Mouse (Mus musculus) left cerebral cortex, adult 8-10 months (tissue): ENCODE data around the gene Slc11a2. TPM values are rescaled to one million over a fixed set of nuclear protein-coding genes. Genes with fewer than 3 reads are reported as not detected.
"Not testable (repeated sequence)": the region's sequence is repeated elsewhere in the genome, so short reads cannot be mapped to it uniquely, and the experiment has no call there.

Experiments
- DNase-seq, 2 experiments: peaks; one replicate each; pipeline ENCODE4 v3.0.0; 2022; ENCODE audit warnings: low spot score in 2 of 2
- total RNA-seq, 4 experiments: library from RNA; stranded (reverse); gene quantifications; 2 replicates each; pipeline ENCODE4 v1.2.4; 2022

Slc11a2 gene
- total RNA-seq, 4 experiments from 2014 or later: 47.1 to 69.7 (median 54.5) TPM

DNA sequence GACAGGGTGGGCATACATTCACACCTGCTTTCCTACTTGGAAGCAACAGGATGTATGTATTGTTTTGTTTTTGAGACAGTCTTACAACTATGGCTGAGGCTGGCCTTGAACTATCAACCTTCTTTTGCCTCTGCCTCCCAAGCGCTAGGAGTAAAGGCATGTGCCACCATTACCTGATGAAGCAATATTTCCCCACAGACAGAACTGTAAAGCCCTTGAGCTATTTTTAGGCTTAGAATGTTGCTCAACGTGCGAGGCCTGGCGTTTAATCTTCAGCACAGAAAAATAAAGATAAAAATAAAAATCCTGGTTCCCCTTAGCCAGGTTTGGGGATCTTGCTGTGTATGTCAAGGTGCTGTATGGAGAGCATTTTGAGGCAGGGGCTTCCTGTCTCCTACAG lies 11.2 kb upstream of the Slc11a2 start:
- DNase-seq: no peak

DNA sequence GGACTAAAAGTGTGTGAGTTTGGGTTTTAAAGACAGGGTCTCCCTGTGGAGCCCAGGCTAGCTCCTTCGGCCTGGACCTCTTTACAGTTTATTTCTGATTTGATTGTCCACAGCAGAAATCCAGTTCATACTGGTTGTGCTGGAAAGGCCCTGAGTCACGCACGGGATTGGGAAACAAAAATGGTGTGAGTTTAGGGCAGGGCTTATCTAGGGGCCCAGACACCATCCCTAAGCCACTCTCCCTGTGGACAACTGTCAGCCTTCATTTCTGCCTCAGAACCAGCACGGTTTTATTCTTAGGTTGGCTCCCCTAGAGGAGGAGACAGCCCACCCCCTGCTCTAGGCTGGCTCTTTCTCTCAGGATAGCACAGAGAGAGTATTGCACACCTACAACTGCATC lies 8.4 kb upstream of the Slc11a2 start:
- no peak for DNase-seq

DNA sequence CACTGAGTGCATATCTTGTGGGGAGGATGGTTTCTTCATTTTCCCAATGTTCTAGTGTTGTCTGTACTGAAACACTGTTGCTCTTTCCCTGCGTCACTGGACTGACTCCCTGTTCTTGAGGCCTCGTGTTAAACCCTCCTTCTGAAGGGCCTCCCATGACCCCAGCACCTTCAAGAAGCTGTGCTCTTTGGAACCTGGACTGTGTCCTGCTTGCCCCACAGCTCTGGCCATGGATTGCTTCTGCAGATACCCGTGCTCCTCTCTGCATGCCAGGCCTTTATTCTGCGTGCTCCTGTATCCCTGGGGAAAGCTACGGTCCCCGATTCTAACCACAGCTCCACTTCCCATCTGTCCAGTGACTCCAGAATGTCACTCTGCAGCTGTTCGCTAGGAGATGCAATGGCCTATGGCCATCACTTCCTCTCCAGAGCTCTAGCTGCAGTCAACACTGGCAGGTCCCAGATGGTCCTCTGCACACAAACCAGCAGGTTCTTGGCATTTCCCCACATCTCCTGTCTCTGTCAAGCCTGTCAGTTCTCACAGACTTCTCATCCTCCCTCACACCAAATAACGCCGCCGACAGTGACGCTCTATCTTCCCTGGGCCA lies 5.2 kb upstream of the Slc11a2 start:
- no peak for DNase-seq

DNA sequence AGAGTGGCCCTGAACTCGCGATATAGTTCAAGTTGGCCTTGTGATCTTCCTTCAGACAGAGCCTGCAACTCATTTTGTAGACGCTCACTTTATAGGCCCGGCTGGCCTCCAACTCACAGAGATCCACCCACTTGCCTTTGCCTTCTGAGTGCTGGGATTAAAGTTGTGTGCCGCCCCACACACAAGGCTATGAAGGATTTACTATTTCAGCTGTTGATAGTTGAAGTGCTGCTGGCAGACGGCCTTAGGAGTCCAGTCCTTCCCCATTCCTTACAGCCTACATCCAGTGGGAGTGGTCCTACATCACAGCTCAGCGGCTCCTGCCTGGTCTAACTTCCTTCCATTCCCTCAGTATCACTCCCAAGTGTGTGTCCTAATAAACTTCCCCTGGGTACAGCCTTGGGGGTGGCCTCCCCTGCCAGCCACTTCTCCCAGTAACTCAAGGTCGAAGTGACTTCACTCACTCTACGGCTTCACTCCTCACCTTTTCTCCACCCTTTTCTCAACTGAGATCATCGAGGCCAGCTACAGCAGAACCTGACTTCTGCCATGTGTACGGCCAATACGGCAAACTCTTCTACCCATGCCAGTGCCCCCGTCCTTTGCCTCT lies 3.5 kb upstream of the Slc11a2 start:
- no peak for DNase-seq

DNA sequence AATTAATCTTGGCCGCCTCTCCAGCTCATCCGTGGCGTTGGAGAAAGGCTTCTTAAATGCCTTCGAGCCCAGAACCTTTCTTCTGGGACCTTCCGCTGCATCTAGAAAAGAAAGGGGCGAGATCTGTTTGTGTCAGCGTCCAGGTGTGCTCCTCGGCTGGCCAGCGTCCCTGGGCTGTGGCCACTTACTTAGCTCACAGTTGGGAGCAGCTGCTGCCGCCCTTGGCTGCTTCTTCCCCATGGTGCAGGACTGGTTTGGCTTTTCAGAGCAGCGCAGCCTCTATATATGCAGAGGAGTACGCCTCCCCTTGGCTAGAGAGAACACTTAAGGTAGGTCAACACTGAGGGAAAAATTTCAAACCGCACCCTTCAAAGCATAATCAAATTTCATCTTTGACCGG lies 956 bp downstream of the Slc11a2 start:
- DNase-seq: no peak

DNA sequence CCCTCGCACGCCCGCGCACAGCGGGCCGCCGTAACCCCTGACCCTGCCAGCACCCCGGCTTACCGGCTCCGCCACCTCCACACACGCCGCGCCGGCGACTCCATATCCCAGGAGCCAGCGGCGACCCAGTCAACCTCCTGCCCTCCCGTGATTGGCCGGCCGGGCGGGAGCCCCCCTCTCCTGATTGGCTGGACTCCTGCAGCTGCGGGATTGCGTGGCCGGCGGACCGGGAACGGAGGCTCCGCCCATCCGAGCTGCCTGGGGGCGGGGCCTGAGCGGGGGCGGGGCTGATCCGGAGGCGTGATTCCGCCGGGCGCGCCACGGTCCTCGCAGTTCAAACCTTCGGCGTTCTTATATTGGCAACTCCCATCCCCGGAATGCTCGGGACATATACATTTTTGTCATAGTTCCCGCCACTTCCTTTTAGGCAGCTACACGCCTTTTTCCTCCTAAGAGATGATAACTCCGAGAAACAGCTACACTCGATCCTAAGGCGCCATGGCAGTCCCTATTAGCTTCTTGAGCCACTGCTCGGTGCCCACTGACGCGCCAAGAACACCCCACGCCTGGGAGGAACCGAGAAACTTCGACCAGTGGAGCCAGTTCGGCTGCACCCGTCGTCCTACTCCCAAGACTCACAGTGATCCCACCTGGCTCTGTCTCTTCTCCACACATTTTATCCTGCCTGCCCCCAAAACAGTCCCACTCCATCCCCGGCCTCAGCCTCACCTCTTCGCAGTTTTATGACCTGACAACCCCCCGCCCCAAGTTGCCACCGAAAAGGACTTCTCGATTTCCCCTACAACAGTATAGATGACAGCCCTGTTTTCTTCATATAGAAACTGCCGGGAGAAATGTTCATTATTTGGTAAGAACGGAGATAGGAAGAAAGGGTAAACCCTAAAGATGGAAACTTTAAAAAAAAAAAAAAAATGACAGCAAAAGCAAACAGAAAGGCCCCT lies 1.7 kb downstream of the Slc11a2 start:
- DNase-seq: peak; percentile 84 to 96

DNA sequence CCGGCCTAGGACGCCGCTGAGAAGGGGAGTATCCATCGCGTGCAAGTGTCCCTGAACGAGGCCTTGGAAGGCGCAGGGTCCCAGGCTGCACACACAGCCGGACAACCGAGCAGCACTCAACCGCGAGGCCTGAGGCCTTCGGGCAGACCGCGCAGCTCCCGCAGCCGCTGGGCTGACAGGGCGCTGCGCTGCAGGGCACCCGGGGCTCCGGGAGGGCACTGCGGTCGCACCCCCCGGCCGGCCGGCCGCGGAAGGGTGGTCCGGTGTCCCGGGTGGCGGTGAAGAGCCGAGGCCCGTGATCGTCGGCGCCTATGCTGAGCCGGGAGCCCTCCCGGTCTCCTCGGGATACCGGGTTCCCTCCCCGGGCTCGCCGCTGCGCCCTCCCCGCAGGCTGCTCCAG lies 2.4 kb downstream of the Slc11a2 start:
- no peak for DNase-seq

DNA sequence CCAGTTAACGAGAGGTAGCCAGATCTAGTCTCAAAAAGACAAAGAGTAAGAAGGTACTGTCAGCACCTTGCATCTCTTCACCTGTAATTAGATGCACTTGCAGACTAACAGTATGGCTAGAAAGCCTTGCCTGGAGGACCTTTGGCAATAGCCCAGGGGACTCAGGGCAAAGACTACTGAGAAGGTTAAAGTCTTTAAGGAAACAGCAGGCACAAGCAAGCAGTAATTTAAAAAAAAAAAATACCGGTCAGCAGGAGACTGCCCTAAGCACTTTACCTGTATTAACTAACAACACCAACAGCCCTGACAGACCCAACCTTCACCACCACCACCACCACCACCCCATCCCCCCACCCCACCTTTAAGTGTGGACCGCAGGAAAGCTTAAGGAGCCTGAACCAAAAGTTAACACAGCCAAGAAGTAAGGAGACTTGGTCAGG lies 3.1 kb downstream of the Slc11a2 start, which contains the start of gene Gm5475:
Gm5475 (plus strand) TSS at position 390 of the 440 bp plus-strand sequence.
- not testable (repeated sequence) for DNase-seq

DNA sequence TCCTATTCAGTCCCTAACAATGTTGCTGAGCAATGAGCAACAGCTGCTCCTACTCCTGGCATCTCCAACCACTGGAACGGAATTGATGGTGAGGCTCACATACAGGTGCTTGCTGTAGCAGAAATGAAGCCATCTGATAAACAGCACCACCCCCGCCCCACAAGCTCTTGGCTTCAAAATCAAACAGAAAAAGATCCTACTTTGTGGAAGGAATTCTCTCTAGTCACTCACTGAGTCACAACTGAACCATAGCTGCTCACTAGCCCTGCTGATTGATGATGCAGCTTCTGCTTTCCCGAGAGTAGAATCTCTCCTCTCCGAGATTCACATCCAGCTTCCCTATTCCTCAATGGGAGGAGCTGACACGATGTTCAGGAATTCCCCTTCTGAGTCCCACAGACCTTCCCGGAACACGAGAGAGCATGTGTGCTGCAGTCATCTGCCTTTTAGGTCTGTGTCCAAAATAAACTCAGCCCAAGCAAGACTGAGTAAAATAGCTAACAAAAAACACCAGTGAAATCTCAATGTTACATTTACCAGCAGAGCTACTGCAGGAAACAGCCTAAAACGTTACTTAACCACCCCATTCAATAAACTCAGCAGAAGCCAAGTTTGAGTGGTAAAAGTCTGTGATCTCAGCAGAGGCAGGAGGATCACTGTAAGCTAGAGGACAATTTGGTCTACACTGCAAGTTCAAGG lies 3.7 kb downstream of the Slc11a2 start:
- DNase-seq: no peak

DNA sequence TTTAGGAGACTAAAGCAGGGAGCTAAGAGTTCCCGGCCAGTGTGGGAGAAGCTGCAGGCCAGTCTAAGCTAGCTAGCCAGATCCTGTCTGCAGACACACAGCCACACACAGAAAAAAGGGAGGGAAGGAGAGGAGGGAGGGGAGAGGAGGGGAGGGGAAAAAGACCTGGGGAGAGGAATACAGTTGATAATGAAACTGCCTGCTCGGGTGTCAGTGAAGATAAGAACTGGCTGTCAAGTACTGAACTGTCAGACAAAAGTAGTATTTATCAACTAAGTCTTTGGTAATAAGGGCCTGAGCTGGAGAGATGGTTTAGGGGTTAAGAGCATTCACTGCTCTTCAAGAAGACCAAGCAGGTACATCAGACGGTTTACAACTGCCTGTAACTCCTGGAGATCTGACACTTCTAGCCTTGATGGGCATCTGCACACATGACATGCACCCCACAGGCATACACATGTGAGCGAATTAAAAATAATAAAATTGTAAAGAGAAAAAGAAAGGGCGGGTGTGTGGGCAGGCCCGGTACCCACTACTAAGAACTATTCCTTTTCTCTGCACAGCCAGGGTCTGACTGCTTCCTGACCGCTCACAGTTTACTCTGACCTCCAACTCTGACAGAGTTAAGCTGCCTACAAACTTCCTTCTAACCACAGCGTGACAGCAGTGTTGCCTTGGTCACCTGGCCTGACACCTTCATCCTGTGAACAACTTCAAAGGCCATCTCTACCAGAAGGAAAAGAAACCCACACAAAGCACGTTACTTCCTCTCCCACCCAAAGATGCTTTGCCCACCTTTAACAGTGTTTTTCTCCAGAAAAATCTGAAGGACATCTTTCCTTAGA lies 4.7 kb downstream of the Slc11a2 start:
- DNase-seq: no peak

DNA sequence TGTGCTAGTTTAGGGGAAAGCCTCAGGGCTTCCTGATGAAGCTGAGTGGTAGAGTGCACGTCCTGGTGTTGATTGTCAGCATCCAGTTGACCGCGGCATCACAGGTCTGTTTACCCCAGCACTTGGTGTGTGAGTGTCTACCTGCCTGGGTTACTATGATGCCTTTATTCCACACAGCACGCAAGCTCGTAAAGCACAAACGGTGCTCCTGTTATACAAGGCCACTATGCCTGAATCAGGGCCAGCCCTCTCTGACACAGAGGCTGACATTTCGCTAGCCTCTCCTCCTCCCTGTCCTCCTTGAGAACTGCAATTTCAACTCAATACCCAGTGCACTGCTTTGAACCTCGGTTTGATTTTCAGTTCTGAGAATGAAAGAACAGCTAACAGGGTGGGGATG lies 5.6 kb downstream of the Slc11a2 start:
- no peak for DNase-seq

DNA sequence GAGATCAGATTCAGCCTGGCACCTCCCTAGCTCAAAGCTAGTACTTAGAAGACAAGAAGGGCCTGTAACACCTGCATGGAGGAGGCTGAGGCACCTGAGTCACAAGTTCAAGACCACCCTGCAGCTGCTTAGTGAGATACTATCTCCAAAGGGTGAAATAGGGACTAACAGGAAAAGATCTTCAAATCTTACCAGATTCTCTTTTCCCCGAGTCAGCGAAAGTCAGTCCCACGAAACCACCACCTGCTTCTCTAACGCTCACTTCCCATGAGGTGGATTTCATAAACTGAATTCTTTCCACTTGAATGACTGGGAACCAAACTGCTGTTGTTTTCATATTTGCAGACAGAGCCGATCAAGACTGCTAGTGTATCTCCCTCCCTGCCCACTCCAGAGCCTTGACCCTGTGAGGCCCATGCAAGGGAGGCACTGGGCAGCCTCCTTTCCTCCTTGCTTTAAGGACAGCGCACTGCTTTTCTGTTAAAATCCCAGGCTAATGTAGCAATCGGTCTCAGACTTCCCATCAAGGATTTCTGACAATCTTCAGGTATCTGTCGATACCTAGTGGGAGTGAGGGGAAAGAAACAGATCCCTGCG lies 6.9 kb downstream of the Slc11a2 start:
- DNase-seq: no peak

DNA sequence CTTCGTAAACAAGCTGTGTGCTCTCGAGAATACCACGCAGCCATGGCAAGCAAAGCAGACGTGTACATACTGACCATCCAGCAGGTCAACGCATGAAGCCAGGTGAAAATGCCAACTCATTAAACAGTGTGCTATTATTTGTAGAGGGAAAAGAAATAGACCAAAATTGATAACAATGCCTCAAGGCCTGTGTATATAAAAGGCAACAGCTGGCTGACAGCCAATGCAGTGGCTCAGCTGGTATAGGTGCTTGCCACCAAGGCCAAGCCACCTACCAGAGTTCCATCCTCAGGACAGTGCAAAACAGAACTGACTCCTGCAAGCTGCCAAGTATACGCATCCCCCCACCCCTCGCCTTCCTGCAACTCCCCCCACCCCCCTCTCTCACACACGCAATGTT lies 9.2 kb downstream of the Slc11a2 start:
- no peak for DNase-seq

DNA sequence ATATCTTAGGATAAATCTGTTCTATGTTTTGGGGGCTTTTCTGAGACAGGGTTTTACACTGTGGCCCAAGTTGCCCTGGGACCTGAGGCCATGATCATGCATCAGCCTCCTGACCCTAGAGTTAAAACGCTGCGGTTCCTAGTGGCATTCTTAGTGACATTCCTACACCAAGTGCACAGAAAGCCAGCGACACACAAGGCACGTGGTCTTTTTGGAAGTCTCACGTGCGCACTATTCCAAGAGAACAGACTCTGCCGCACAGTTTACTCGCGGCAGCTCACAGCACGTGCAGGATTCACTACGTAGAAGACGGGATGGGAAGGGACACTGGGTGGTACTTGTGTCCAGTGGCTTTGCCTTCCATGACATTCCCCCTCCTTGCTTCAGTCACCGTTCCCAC lies 9.9 kb downstream of the Slc11a2 start:
- no peak for DNase-seq

DNA sequence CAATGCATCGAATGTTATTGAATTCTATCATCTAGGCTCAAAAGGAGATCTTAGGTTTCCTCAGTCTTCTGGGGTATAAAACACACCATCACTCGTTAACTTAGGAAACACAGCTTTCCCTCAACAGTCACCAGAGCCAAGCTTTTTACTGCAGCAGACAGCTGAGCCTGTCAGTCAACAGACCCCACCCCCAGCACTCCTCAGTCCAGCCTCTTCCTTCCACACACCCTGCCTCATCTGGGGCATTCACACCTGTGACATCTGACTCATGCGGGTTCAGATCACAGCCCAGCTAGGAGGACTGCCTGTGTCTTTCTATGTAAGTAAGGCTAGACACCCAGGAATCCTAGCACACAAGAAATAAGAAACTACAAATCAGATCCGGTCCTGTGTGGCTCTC lies 10.9 kb downstream of the Slc11a2 start:
- DNase-seq: no peak

DNA sequence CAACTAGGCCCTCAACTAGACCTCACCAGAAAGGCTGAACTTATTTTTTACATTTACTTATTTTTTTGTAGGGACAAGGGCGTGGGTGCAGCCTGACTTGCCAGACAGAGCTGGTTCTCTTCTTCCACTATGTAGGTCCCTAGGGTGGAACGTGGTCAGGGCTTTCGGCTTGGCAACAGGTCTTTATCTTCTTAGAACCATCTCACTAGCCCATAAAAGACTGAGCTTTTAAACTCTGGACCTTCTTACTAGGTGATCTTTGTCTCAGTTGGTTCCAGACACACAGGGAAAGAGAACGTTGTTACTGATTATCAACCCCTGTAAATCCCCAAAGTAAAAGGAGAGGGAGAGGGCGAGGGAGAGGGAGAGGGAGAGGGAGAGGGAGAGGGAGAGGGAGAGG lies 11.6 kb downstream of the Slc11a2 start:
- no peak for DNase-seq

DNA sequence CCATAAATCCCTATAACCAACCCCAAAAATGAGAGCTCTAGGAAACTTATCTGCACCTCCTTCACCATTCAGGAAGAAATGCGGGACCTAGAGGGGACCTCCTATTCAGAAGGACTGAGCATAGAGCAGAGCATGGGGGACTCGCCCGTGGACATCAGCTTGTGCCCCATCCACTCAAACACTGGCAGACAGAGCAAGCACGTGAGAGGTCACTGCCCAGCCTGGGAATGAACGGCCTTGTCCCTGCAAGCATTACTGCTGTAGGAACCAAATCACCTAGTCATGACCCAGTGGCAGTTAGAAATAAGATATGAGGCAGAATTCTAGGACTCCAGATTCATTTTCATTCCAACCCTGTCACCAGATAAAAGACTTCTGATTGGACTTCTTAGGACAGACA lies 13.1 kb downstream of the Slc11a2 start:
- DNase-seq: no peak

DNA sequence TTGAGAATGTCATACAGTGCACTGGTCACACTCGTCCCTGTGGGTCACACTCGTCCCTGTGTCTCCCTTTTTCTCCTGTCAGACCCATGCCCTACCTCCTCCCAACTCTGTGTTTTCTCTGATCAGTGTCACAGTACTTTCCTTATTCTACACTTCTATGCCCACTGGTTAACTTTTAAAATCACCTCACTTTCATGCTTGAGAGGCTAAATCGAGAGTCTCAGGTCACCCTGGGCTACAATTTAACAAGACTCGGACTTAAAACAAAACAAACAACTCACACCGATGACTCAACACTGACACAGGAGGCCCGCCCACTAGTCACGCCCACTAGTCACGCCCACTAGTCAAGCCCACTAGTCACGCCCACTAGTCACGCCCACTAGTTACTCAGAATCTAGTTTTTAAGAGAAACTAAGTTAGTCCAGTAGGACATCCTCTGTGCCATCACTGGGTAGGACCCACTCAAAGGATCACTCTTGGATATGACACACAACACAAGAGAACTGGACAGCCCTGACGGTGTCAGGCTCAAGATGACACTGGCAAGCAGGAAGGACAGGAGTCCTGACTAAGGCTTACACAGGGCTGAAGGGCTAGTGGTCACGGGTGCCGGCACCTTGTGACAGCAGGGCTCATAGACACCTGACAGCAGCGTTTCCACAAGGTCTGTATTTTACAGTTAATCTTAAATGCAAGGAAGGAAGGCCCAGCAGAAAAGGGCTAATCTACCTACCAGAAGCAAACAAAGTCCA lies 13.8 kb downstream of the Slc11a2 start:
- DNase-seq: no peak

DNA sequence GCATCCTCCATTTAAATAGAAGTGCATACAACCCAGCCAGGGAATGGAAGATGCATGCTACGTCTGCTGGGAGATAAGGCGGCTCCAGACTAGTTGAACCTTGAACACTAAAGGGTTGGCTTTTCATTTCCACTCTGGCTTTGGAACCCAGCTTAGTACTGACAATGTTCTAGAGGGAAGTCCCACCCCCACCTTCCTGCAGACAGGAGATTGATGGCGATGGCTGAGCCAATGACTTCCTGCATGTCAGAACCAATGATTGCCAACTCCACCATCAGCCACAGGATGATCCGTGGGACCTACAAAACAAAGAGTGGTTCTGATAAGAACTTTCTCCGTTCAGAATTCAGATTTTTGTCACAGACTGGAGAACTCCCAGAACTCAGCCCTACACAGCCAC lies 18.8 kb downstream of the Slc11a2 start:
- DNase-seq: no peak
